Mouse (Mus musculus): Measurements from ENCODE around the gene Zeb2. TPM values are rescaled to one million over a fixed set of nuclear protein-coding genes. Genes with fewer than 3 reads are reported as not detected.

Gene Zeb2
- polyA plus RNA-seq, 1 experiment = 20.1 TPM

- TF ChIP-seq GATA1 (IDR thresholded peaks at IDR 0.05; ENCODE audit: borderline replicate concordance, low read length) = no peak
- no peak for TF ChIP-seq FLI1 (IDR thresholded peaks at IDR 0.05; ENCODE audit: low read length)
- Histone ChIP-seq H3K4me3 (replicated peaks) (peak overlapping the region; percentile 99), H3K36me3 (replicated peaks; ENCODE audit: low read length) (peaks cover 70% of the 10 kb centered on the region), H3K9me3 (no peaks in the 10 kb centered on the region), H3K27me3 (replicated peaks) (no peaks in the 10 kb centered on the region), H3K4me1 (peaks cover 52% of the 10 kb centered on the region)
Measured at GRCm38 (mm10) chr2:45107555-45107954, 9.6 kb downstream of the Zeb2 start.

- Histone ChIP-seq H3K4me3 (replicated peaks) (peak overlapping the region; percentile 84), H3K4me1 (peaks cover 65% of the 10 kb centered on the region)
Measured at GRCm38 (mm10) chr2:45105922-45106851, 11.0 kb downstream of the Zeb2 start.

GRCm38 (mm10) chr2:45105281-45105721 lies 11.9 kb downstream of the Zeb2 start:
- Histone ChIP-seq H3K4me3 (replicated peaks) (peak overlapping the region; percentile 83), H3K36me3 (replicated peaks; ENCODE audit: low read length) (peaks cover 85% of the 10 kb centered on the region), H3K9me3 (no peaks in the 10 kb centered on the region), H3K4me1 (peaks cover 74% of the 10 kb centered on the region), H3K27me3 (replicated peaks) (no peaks in the 10 kb centered on the region)
- no peak for TF ChIP-seq GATA1 (IDR thresholded peaks at IDR 0.05; ENCODE audit: borderline replicate concordance, low read length)
- TF ChIP-seq FLI1 (IDR thresholded peaks at IDR 0.05; ENCODE audit: low read length) = no peak

More at GRCm38 (mm10) chr2:45105922-45106851, 11.0 kb downstream of the Zeb2 start:
- Histone ChIP-seq H3K27me3 (replicated peaks) (no peaks in the 10 kb centered on the region), H3K9me3 (no peaks in the 10 kb centered on the region), H3K36me3 (replicated peaks; ENCODE audit: low read length) (peaks cover 82% of the 10 kb centered on the region)
- TF ChIP-seq GATA1 (IDR thresholded peaks at IDR 0.05; ENCODE audit: borderline replicate concordance, low read length) = no peak
- TF ChIP-seq FLI1 (IDR thresholded peaks at IDR 0.05; ENCODE audit: low read length) = no peak

GRCm38 (mm10) chr2:45104511-45105055 lies 12.6 kb downstream of the Zeb2 start:
- TF ChIP-seq FLI1 (IDR thresholded peaks at IDR 0.05; ENCODE audit: low read length) (no peak), GATA1 (IDR thresholded peaks at IDR 0.05; ENCODE audit: borderline replicate concordance, low read length) (no peak)
- Histone ChIP-seq H3K4me3 (replicated peaks) (peak overlapping the region; percentile 81), H3K9me3 (no peaks in the 10 kb centered on the region), H3K27me3 (replicated peaks) (no peaks in the 10 kb centered on the region), H3K36me3 (replicated peaks; ENCODE audit: low read length) (peaks cover 88% of the 10 kb centered on the region), H3K4me1 (peaks cover 81% of the 10 kb centered on the region)

- H3K4me1 ChIP-seq = peaks cover 85% of the 10 kb centered on the region
Measured at GRCm38 (mm10) chr2:45104066-45104465, 13.1 kb downstream of the Zeb2 start.

GRCm38 (mm10) chr2:45103021-45103983 lies 13.9 kb downstream of the Zeb2 start:
- peaks cover 92% of the 10 kb centered on the region for H3K36me3 ChIP-seq (replicated peaks; ENCODE audit: low read length)
- TF ChIP-seq FLI1 (IDR thresholded peaks at IDR 0.05; ENCODE audit: low read length) (no peak), GATA1 (IDR thresholded peaks at IDR 0.05; ENCODE audit: borderline replicate concordance, low read length) (no peak)
- peaks cover 91% of the 10 kb centered on the region for H3K4me1 ChIP-seq
- H3K4me3 ChIP-seq (replicated peaks) = peak overlapping the region; percentile 28
- no peaks in the 10 kb centered on the region for H3K9me3 ChIP-seq
- H3K27me3 ChIP-seq (replicated peaks) = no peaks in the 10 kb centered on the region

More at GRCm38 (mm10) chr2:45104066-45104465, 13.1 kb downstream of the Zeb2 start:
- Histone ChIP-seq H3K36me3 (replicated peaks; ENCODE audit: low read length) (peaks cover 88% of the 10 kb centered on the region), H3K27me3 (replicated peaks) (no peaks in the 10 kb centered on the region), H3K9me3 (no peaks in the 10 kb centered on the region), H3K4me3 (replicated peaks) (peak overlapping the region; percentile 81)
- TF ChIP-seq FLI1 (IDR thresholded peaks at IDR 0.05; ENCODE audit: low read length) (no peak), GATA1 (IDR thresholded peaks at IDR 0.05; ENCODE audit: borderline replicate concordance, low read length) (no peak)

GRCm38 (mm10) chr2:45102191-45102638 lies 15.0 kb downstream of the Zeb2 start:
- Histone ChIP-seq H3K4me1 (peaks cover 96% of the 10 kb centered on the region), H3K9me3 (no peaks in the 10 kb centered on the region), H3K4me3 (replicated peaks) (no peak overlapping the region), H3K27me3 (replicated peaks) (no peaks in the 10 kb centered on the region), H3K36me3 (replicated peaks; ENCODE audit: low read length) (peaks cover 92% of the 10 kb centered on the region)
- TF ChIP-seq FLI1 (IDR thresholded peaks at IDR 0.05; ENCODE audit: low read length) (no peak), GATA1 (IDR thresholded peaks at IDR 0.05; ENCODE audit: borderline replicate concordance, low read length) (no peak)

- H3K4me3 ChIP-seq (replicated peaks) = peak overlapping the region; percentile 79
- H3K4me1 ChIP-seq = peaks cover 96% of the 10 kb centered on the region
- H3K9me3 ChIP-seq = no peaks in the 10 kb centered on the region
- TF ChIP-seq FLI1 (IDR thresholded peaks at IDR 0.05; ENCODE audit: low read length) (no peak), GATA1 (IDR thresholded peaks at IDR 0.05; ENCODE audit: borderline replicate concordance, low read length) (no peak)
- no peaks in the 10 kb centered on the region for H3K27me3 ChIP-seq (replicated peaks)
- H3K36me3 ChIP-seq (replicated peaks; ENCODE audit: low read length) = peaks cover 94% of the 10 kb centered on the region
Measured at GRCm38 (mm10) chr2:45101586-45101985, 15.6 kb downstream of the Zeb2 start.

GRCm38 (mm10) chr2:45101040-45101439 lies 16.2 kb downstream of the Zeb2 start:
- H3K36me3 ChIP-seq (replicated peaks; ENCODE audit: low read length) = peaks cover 94% of the 10 kb centered on the region
- H3K27me3 ChIP-seq (replicated peaks) = no peaks in the 10 kb centered on the region
- no peaks in the 10 kb centered on the region for H3K9me3 ChIP-seq
- peak overlapping the region; percentile 87 for H3K4me3 ChIP-seq (replicated peaks)
- peaks cover 94% of the 10 kb centered on the region for H3K4me1 ChIP-seq
- no peak for TF ChIP-seq FLI1 (IDR thresholded peaks at IDR 0.05; ENCODE audit: low read length)
- no peak for TF ChIP-seq GATA1 (IDR thresholded peaks at IDR 0.05; ENCODE audit: borderline replicate concordance, low read length)
